Mouse (Mus musculus) hindbrain, embryonic 14.5 days (tissue): ENCODE results near the gene Rhcg. TPM values are rescaled to one million over a fixed set of nuclear protein-coding genes. Genes with fewer than 3 reads are reported as not detected.
A peak's percentile ranks its signal among the peaks of the same experiment; 100 is the strongest.

Source experiments
- ATAC-seq: fragments of 200-750 bp; cut with Nextera tagmentation; 2 replicates; pipeline ENCODE4 v1.8.0; 2017; ENCODE audit warnings: moderate number of reproducible peaks, mild to moderate bottlenecking, moderate TSS enrichment, moderate library complexity; ENCODE audit not compliant: low FRiP score
- DNase-seq: peaks from one replicate; pipeline ENCODE4 v3.0.0-alpha.2; 2015; ENCODE audit warnings: low spot score
- H3K27ac ChIP-seq: fragments of 300-500 bp; sonication (generic); 2 replicates; pipeline ENCODE4 v1.5.1; 2014; ENCODE audit warnings: mild to moderate bottlenecking, moderate library complexity
- H3K27me3 ChIP-seq: fragments of 300-500 bp; sonication (generic); 2 replicates; pipeline ENCODE4 v1.6.1; 2014; ENCODE audit warnings: mild to moderate bottlenecking, low read length, mixed read lengths; ENCODE audit not compliant: control insufficient read depth, insufficient read depth
- H3K36me3 ChIP-seq: fragments of 300-500 bp; sonication (generic); replicated peaks from 2 replicates; pipeline ENCODE4 v1.6.1; 2014; ENCODE audit not compliant: control insufficient read depth, insufficient read depth
- H3K4me1 ChIP-seq: fragments of 300-500 bp; sonication (generic); replicated peaks from 2 replicates; pipeline ENCODE4 v1.6.1; 2014; ENCODE audit warnings: antibody characterized with exemption, low read length, mixed read lengths; ENCODE audit not compliant: control insufficient read depth, insufficient read depth
- H3K4me2 ChIP-seq: fragments of 300-500 bp; sonication (generic); replicated peaks from 2 replicates; pipeline ENCODE4 v1.6.1; 2014; ENCODE audit warnings: mild to moderate bottlenecking, moderate library complexity
- H3K4me3 ChIP-seq: fragments of 300-500 bp; sonication (generic); replicated peaks from 2 replicates; pipeline ENCODE4 v1.5.1; 2014; ENCODE audit warnings: mild to moderate bottlenecking, low read length
- H3K9ac ChIP-seq: fragments of 300-500 bp; sonication (generic); 2 replicates; pipeline ENCODE4 v1.6.1; 2014
- H3K9me3 ChIP-seq: fragments of 300-500 bp; sonication (generic); 2 replicates; pipeline ENCODE4 v1.6.1; 2016; ENCODE audit warnings: low read length; ENCODE audit not compliant: control insufficient read depth
- WGBS: fragments of 180-500 bp; shearing (Covaris S2); extraction: QIAGEN DNeasy Blood & Tissue Kit; methylation state at CpG from one replicate; pipeline ENCODE4 v1.1.7; 2014; 5-methylcytosine and 5-hydroxymethylcytosine counted together
- polyA plus RNA-seq: library from polyadenylated mRNA; unstranded; fragments of >200 nt; fragmentation: Nextera tagmentation; extraction: Ambion mirVana; gene quantifications from 2 replicates; pipeline ENCODE4 v1.2.1, GENCODE M21; 2014

The Rhcg gene
- polyA plus RNA-seq, 1 experiment from 2014 or later, result 5.0 TPM

DNA sequence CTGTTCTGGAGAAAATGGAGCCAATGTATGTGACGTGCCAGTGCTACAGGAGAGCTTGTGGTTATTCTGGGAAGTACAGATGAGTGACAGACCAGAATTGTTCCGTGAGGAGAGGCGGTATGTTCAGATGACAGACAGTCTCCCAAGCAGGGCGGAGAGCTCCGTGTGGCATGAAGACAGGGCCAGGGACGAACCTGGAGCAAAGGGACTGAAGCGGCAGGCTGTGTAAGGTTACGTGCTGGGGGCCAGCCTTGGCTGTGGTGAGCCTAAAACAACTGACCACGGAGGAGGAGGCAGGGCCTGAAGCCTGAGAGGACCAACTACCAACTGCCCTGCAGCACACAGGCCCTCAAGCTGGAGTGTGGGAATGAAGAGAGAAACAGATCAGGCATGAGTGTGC lies 5.6 kb downstream of the Rhcg start:
- no peaks in the 10 kb centered on the region for H3K36me3 ChIP-seq
- no peak for ATAC-seq
- H3K9ac ChIP-seq, result no peak overlapping the region
- H3K27me3 ChIP-seq, result peaks cover 20% of the 10 kb centered on the region
- peaks cover 6% of the 10 kb centered on the region; the same call in 1 of the 2 replicates for H3K4me1 ChIP-seq
- H3K27ac ChIP-seq, result 0 out of 2 replicates have a peak overlapping the region, but pooled peaks have one; percentile 21
- H3K4me3 ChIP-seq, result no peak overlapping the region
- no peak overlapping the region for H3K4me2 ChIP-seq
- DNase-seq, result no peak
- 55% methylated on average over 9 of the region's 9 CpGs for WGBS
- H3K9me3 ChIP-seq, result no peaks in the 10 kb centered on the region

DNA sequence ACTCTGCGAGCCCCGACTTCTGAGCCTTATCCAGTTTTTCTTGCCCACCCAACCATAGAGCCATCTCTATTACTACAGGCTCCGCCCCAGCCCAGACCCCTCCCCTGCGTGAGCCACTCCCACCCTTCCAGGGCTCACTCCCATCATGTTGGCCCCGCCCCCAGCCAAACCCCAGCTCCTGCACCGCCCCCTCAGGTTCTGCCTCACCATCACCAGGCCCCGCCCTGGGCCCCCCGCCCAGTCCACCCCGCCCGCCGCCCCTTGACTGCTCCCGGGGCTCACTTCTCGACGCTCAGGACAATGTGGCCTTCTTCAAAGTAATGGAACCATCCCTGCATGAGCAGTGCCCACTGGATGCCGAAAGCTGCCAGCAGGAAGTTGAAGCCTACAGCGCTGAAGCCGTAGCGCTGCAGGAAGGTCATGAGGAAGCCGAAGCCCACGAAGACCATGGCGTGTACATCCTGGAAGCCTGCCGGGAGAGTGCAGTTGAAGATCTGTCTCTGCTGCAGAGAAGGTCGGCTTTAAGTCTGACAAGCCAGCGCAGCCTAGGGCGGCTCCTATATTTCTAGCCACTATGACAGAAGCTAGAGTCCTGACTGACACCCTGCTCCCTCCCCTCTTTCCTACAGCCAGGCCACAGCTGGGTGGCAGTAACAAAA lies 10.1 kb downstream of the Rhcg start:
- ATAC-seq (peak; percentile 67), DNase-seq (no peak)
- no peaks in the 10 kb centered on the region for H3K36me3 ChIP-seq
- H3K4me1 ChIP-seq, result peaks cover 6% of the 10 kb centered on the region; the same call in 1 of the 2 replicates
- no peaks in the 10 kb centered on the region for H3K27me3 ChIP-seq
- no peak overlapping the region for H3K9ac ChIP-seq
- WGBS, result 1% methylated on average over 25 of the region's 25 CpGs
- H3K4me2 ChIP-seq, result peak overlapping the region; percentile 48
- peak overlapping the region; percentile 10 for H3K4me3 ChIP-seq
- no peaks in the 10 kb centered on the region for H3K9me3 ChIP-seq
- no peak overlapping the region for H3K27ac ChIP-seq

DNA sequence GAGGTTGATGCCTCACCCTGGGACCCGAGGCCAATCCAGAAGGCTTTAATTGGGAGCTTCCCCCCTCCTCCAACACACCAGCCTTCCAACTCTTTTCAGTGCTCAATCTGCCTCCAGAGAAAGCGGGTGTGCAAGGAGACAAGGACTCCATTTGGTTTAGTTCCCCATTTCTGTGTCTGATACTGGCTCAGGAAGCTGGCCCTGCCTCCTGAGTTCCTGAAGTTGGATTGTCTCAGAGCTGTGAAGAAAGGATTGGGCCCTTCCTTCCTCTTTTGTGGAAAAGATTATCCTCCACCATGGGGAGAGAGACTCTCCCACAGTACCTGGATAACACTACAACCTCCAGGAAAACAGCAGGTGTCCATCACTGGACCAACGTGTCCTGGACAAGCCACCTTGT lies 10.7 kb downstream of the Rhcg start:
- H3K4me1 ChIP-seq, result peaks cover 6% of the 10 kb centered on the region; the same call in 1 of the 2 replicates
- no peak overlapping the region for H3K4me3 ChIP-seq
- H3K27me3 ChIP-seq, result no peaks in the 10 kb centered on the region
- DNase-seq (no peak), ATAC-seq (peak; percentile 23; the same call in 1 of the 2 replicates)
- no peak overlapping the region for H3K27ac ChIP-seq
- no peaks in the 10 kb centered on the region for H3K9me3 ChIP-seq
- peak overlapping the region; percentile 48 for H3K4me2 ChIP-seq
- whole genome bisulfite sequencing, result 40% methylated on average over 3 of the region's 3 CpGs
- no peak overlapping the region for H3K9ac ChIP-seq
- no peaks in the 10 kb centered on the region for H3K36me3 ChIP-seq

DNA sequence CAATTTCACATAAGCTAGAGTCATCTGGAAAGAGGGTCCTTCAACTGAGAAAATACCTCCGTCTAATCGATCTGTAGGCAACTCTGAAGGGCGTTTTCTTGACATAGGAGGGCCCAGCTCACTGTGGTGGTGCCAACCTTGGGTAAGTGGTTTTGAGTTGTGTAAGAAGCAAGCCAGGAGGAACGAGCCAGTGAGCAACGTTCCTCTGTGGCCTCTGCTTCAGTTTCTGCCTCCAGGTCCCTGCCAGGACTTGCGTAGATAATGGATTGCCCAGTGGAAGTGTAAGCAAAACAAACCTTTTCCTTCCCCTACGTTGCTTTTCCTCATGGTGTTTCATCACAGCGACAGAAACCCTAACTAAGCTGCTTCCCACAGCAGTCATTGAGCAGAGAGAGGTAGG lies 15.5 kb downstream of the Rhcg start:
- Histone ChIP-seq H3K36me3 (no peaks in the 10 kb centered on the region), H3K4me1 (no peaks in the 10 kb centered on the region), H3K9ac (no peak overlapping the region), H3K4me3 (no peak overlapping the region), H3K9me3 (no peaks in the 10 kb centered on the region), H3K27me3 (peaks cover 4% of the 10 kb centered on the region), H3K27ac (no peak overlapping the region), H3K4me2 (no peak overlapping the region)
- ATAC-seq, result no peak
- no peak for DNase-seq
- 70% methylated on average over 8 of the region's 8 CpGs for WGBS

DNA sequence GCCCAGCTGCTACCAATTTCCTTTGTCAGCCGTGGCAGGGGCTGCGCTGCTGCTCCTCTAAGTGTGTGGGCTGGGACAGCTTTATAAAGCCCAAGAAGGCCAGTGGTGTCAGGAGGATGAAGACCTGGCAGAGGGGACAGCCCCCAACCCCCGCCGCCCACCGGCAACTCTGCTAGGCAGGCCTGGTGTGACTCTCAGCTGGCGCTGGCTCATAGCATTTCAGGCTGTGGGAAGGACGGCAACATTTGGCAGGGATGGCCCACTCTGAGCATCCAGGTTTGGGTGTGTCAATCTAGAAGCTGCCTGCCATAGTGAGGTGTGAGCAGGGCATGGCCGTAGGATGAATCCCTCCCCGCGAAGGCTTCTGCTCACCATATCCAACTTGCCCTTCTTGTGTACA lies 17.3 kb downstream of the Rhcg start:
- no peak for ATAC-seq
- Histone ChIP-seq H3K4me1 (no peaks in the 10 kb centered on the region), H3K9me3 (no peaks in the 10 kb centered on the region), H3K9ac (no peak overlapping the region), H3K36me3 (no peaks in the 10 kb centered on the region), H3K4me2 (no peak overlapping the region), H3K27me3 (peaks cover 4% of the 10 kb centered on the region), H3K27ac (no peak overlapping the region), H3K4me3 (no peak overlapping the region)
- DNase-seq, result no peak
- WGBS, result 74% methylated on average over 10 of the region's 10 CpGs

DNA sequence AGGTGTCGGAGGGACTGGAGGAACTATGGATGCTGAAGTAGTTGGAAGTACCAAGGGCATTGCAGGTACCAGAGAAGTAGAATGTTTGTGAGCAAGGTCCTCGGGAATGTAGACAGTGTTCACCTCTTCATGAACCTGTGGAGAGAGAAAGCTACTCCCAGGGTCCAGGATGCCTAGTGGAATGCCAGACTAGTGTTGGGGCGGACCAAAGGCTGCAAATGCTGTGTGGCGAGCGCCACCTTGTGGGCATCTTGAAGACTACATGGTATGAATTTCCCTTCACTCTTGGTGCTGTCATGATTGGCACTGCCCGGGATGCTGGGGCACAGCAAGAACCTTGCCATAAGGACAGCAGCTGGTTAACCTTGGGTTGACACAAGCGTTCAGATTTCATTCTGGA lies 22.6 kb downstream of the Rhcg start:
- Histone ChIP-seq H3K4me1 (peaks cover 23% of the 10 kb centered on the region), H3K27me3 (peaks cover 12% of the 10 kb centered on the region), H3K9ac (no peak overlapping the region), H3K4me3 (no peak overlapping the region), H3K9me3 (no peaks in the 10 kb centered on the region), H3K36me3 (no peaks in the 10 kb centered on the region), H3K4me2 (no peak overlapping the region), H3K27ac (no peak overlapping the region)
- DNase-seq (peak; percentile 92), ATAC-seq (peak; percentile 29; the same call in 1 of the 2 replicates)
- WGBS, result 13% methylated on average over 7 of the region's 7 CpGs

DNA sequence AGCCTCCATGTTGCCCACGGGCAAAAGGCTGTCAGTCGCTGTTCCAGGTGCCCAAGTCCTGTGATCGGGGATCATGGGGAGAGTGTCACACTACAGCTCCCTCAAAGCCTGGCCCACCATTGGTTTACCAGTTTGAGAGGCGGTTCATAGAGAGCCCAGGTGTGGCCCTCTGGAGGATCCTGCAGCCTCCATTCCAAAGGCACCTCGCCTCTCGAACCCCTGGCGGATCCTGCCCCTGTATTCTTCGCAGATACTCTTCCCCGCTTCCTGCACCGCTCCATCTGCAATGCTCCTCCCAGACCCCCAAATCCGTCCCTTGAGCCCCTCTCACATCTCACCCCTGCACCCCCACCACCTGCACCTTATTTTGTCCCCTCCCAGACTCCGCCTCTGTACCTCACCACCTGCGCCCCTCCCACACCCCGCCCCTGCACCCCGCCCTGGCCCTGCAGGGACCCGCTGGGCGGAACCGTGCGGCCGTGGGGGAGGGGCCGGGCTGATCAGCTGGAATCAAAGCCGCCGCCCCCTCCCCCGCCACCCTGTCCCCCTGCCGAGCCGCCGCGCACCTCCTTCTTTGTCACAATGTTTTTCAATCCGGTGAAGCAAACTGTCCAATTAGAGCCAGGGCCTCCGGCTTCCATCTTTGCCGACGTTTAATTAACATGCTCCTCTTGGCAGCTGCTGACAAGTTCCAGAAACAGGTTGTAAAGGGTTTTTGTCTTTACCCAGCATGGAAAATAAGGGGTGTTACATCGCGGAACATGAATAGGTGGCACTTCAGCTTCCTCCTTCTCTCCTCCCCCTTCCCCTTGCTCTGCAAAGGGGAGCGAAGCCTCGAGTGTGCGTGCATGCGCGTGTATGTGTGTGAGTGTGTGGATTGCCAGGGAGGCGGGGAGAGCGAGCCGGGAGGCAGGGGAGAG lies 25.4 kb downstream of the Rhcg start:
- Histone ChIP-seq H3K27ac (peak overlapping the region; percentile 86), H3K9ac (peak overlapping the region; percentile 61), H3K4me3 (peak overlapping the region; percentile 37), H3K4me2 (peak overlapping the region; percentile 67), H3K27me3 (peaks cover 20% of the 10 kb centered on the region; the same call in 1 of the 2 replicates), H3K9me3 (0 out of 2 replicates have a peak, but pooled peaks cover 4% of the 10 kb centered on the region), H3K4me1 (peaks cover 28% of the 10 kb centered on the region), H3K36me3 (no peaks in the 10 kb centered on the region)
- DNase-seq (peak; percentile 77), ATAC-seq (peak; percentile 69)
- WGBS, result 2% methylated on average over 42 of the region's 42 CpGs

DNA sequence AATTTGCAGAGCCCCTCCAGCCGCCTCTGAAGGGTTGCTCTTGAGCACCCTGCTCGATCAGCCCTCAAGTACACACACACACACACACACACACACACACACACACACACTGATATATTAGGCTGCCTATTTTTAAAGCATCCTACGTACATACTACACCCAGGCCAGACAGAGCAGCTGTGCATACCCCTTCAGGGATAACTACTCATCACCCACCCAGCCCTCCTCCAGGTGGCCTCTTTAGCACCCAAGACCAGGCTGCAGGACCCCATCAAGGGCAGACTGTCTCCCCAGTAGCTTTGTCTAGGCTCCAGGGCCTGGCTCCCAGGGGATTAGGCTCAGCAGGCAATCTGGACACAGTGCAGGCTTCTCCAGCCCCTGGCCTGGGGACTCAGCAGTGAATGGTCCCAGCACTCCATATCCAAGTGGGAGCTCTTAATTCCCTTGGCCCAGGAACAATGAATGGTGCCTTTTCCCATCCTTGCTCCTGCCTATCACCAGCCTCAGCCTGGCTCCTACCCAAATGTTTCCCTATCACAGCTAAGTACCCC lies 26.8 kb downstream of the Rhcg start:
- ATAC-seq, result peak; percentile 9; the same call in 1 of the 2 replicates
- 0 out of 2 replicates have a peak, but pooled peaks cover 4% of the 10 kb centered on the region for H3K9me3 ChIP-seq
- H3K4me1 ChIP-seq, result peaks cover 28% of the 10 kb centered on the region
- no peaks in the 10 kb centered on the region for H3K36me3 ChIP-seq
- H3K27me3 ChIP-seq, result peaks cover 20% of the 10 kb centered on the region; the same call in 1 of the 2 replicates
- H3K4me3 ChIP-seq, result no peak overlapping the region
- peak overlapping the region; percentile 86 for H3K27ac ChIP-seq
- H3K9ac ChIP-seq, result 0 out of 2 replicates have a peak overlapping the region, but pooled peaks have one; percentile 13
- DNase-seq, result no peak
- 2% methylated on average over 3 of the region's 3 CpGs for WGBS
- peak overlapping the region; percentile 67 for H3K4me2 ChIP-seq
